Mouse (Mus musculus) lung, postnatal 0 days (tissue): ENCODE results near the gene Nectin2.

Experiments used
- CTCF ChIP-seq: IDR thresholded peaks from 2 replicates; pipeline ENCODE4 v1.5.1; 2016; ENCODE audit warnings: antibody characterized with exemption, mild to moderate bottlenecking
- EP300 ChIP-seq: IDR thresholded peaks from 2 replicates; pipeline ENCODE4 v1.6.1; 2016; ENCODE audit warnings: antibody characterized with exemption, mild to moderate bottlenecking, control low read depth

GRCm38 (mm10) chr7:19754065-19754464, 3.8 kb upstream of the Nectin2 start:
- TF ChIP-seq CTCF: no peak
- no peak for TF ChIP-seq EP300
